Mouse (Mus musculus) bone marrow macrophage, adult 2 months (primary cell): ENCODE data around the gene Tamm41.

Experiments
- CTCF ChIP-seq: IDR thresholded peaks from 2 replicates; pipeline ENCODE4 v1.5.1; 2012; ENCODE audit warnings: low read depth, mild to moderate bottlenecking, low read length, moderate library complexity
- POLR2A ChIP-seq: IDR thresholded peaks from 2 replicates; pipeline ENCODE4 v1.6.1; 2012; ENCODE audit warnings: mild to moderate bottlenecking, low read depth, low read length, borderline replicate concordance

- TF ChIP-seq CTCF (no peak), POLR2A (no peak)
Measured at GRCm38 (mm10) chr6:114987966-114988618, 49.6 kb downstream of the Tamm41 start.
